Mouse (Mus musculus) heart, embryonic 14.5 days (tissue): ENCODE data around the gene Zfp488. TPM values are rescaled to one million over a fixed set of nuclear protein-coding genes. Genes with fewer than 3 reads are reported as not detected.

ENCODE experiments used
- ATAC-seq: fragments of 200-750 bp; cut with Nextera tagmentation; 2 replicates; pipeline ENCODE4 v1.8.0; 2017; ENCODE audit warnings: low read depth, moderate TSS enrichment; ENCODE audit not compliant: insufficient number of reproducible peaks, insufficient read depth, low FRiP score
- H3K27ac ChIP-seq, 2 experiments: fragments of 200-500 bp in 1 of 2; fragments of 300-500 bp in 1 of 2; sonication (generic) in 1 of 2; replicated peaks in 1 of 2; 2 replicates each; pipeline ENCODE4 v1.5.1; 2012 to 2014; ENCODE audit warnings: low read depth in 2 of 2, low read length in 2 of 2, control low read depth in 1 of 2, mild to moderate bottlenecking in 1 of 2, mixed read lengths in 1 of 2; ENCODE audit not compliant: control insufficient read depth in 1 of 2, insufficient read depth in 1 of 2
- H3K27me3 ChIP-seq: fragments of 300-500 bp; sonication (generic); 2 replicates; pipeline ENCODE4 v1.6.1; 2014; ENCODE audit warnings: mild to moderate bottlenecking, low read length, control low read depth; ENCODE audit not compliant: control insufficient read depth, insufficient read depth
- H3K36me3 ChIP-seq: fragments of 300-500 bp; sonication (generic); 2 replicates; pipeline ENCODE4 v1.6.1; 2014; ENCODE audit warnings: mild to moderate bottlenecking, control low read depth, low read length, mixed read lengths; ENCODE audit not compliant: control insufficient read depth, insufficient read depth
- H3K4me1 ChIP-seq, 2 experiments: fragments of 200-500 bp in 1 of 2; fragments of 300-500 bp in 1 of 2; sonication (generic) in 1 of 2; 2 replicates each; pipeline ENCODE4 v1.6.1; 2012 to 2014; ENCODE audit warnings: low read length in 2 of 2, control low read depth in 1 of 2, mixed read lengths in 1 of 2; ENCODE audit not compliant: control insufficient read depth in 2 of 2, insufficient read depth in 2 of 2
- H3K4me2 ChIP-seq: fragments of 300-500 bp; sonication (generic); 2 replicates; pipeline ENCODE4 v1.6.1; 2014; ENCODE audit warnings: mild to moderate bottlenecking, low read length
- H3K4me3 ChIP-seq, 2 experiments: fragments of 200-500 bp in 1 of 2; fragments of 300-500 bp in 1 of 2; sonication (generic) in 1 of 2; 2 replicates each; pipeline ENCODE4 v1.5.1; 2012 to 2014; ENCODE audit warnings: low read length in 2 of 2, mild to moderate bottlenecking in 2 of 2, control low read depth in 1 of 2, low read depth in 1 of 2, moderate library complexity in 1 of 2; ENCODE audit not compliant: control insufficient read depth in 1 of 2, insufficient read depth in 1 of 2
- H3K9ac ChIP-seq: fragments of 300-500 bp; sonication (generic); 2 replicates; pipeline ENCODE4 v1.6.1; 2014; ENCODE audit warnings: mild to moderate bottlenecking, low read length
- H3K9me3 ChIP-seq: fragments of 300-500 bp; sonication (generic); 2 replicates; pipeline ENCODE4 v1.6.1; 2016; ENCODE audit warnings: low read length, control low read depth; ENCODE audit not compliant: control insufficient read depth
- WGBS: fragments of 180-500 bp; shearing (Covaris S2); extraction: QIAGEN DNeasy Blood & Tissue Kit; methylation state at CpG from one replicate; pipeline ENCODE4 v1.1.7; 2014; 5-methylcytosine and 5-hydroxymethylcytosine counted together
- polyA plus RNA-seq: library from polyadenylated mRNA; unstranded; fragments of >200 nt; fragmentation: Nextera tagmentation; extraction: Ambion mirVana; gene quantifications from 2 replicates; pipeline ENCODE4 v1.2.1, GENCODE M21; 2014

The Zfp488 gene
- polyA plus RNA-seq, 1 experiment from 2014 or later, result not detected

DNA sequence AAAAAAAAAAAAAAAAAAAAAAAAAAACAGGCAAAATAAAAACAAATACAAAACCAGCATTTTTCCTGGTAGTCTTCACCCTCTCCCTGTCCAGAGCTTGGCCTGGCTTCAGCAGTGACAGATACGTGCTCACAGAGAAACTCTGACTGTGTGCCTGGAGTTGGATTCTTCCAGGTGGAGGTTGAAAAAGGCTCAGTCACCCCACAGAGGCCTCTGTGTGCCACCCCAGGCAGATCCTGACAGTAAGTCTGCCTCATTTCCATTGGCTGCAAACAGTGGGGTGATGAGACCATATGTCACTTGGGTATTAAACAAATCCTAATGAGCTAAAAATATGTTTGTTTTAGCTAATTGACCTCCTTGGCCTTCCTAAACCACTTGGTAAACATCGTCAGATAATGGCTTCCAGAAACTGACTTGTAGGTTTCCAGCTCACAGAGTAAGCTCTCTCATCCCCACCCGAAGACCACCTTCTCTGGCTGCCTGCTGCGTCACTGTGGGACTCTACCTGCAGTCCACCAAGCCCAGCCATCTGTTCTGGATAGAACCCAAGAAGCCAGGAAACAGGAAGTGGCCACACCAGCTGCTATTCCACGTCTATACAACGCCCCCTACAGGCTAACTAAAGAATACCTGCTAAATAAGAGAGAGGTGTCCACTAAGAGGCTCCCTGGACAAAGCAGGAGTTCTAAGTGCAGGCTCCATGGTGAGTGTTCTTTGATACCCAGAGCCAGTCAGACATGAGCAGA is 26.2 kb downstream of the Zfp488 start:
- no peak for ATAC-seq
- no peak overlapping the region for H3K27ac ChIP-seq
- H3K4me3 ChIP-seq, result no peak overlapping the region
- WGBS, result 45% methylated on average over 6 of the region's 6 CpGs
- H3K36me3 ChIP-seq, result no peaks in the 10 kb centered on the region
- H3K9me3 ChIP-seq, result no peaks in the 10 kb centered on the region
- no peak overlapping the region for H3K9ac ChIP-seq
- no peaks in the 10 kb centered on the region for H3K4me1 ChIP-seq
- H3K4me2 ChIP-seq, result no peak overlapping the region
- H3K27me3 ChIP-seq, result no peaks in the 10 kb centered on the region

DNA sequence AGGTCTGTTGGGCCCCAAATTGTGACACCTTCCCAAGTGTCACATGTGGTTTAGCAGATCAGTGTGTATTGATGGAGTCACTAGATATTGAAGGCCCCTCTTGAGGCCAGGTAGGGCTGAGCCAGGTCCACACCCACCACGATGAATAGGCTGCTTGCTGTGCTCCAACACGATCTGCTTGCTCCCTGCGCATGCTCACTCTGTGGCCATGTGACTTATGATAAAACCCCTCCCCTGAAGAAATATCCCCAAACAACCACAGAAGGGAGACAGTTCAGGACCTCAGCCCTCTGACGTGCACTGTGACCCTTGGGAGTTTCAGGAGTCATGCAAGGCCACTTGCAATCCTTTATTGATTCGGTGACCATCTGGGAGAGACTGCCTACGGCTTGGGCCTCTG is 32.4 kb downstream of the Zfp488 start:
- Histone ChIP-seq H3K27ac (no peak overlapping the region), H3K4me3 (no peak overlapping the region), H3K36me3 (no peaks in the 10 kb centered on the region), H3K9me3 (no peaks in the 10 kb centered on the region), H3K27me3 (no peaks in the 10 kb centered on the region), H3K9ac (no peak overlapping the region), H3K4me1 (peaks cover 3 to 5% of the 10 kb centered on the region in 2 experiments; a peak in 2 of 4 replicates), H3K4me2 (no peak overlapping the region)
- ATAC-seq, result no peak
- WGBS, result 70% methylated on average over 6 of the region's 6 CpGs

DNA sequence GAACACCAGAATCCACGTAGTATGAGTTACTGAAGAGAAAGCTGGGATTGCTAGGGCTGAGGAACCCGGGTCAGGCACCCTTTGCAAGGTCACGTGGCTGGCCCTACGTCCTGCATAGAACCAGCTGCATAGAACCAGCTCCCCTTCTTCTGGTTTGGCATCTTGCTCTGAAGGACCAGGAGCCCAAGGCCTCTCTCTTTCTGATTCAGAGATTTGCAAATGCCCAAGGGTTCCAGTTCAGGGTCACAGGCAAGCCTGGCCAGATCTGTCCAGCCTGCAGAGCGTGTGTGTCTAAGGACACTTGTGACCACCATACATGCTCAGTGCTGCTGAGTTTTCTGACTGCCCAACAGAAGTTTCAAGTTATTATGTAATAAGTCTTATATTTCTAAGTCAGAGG is 36.3 kb downstream of the Zfp488 start:
- Histone ChIP-seq H3K4me3 (no peak overlapping the region), H3K36me3 (no peaks in the 10 kb centered on the region), H3K27ac (no peak overlapping the region), H3K9ac (no peak overlapping the region), H3K9me3 (no peaks in the 10 kb centered on the region), H3K4me1 (peaks cover 6 to 10% of the 10 kb centered on the region in 2 experiments; a peak in 2 of 4 replicates), H3K4me2 (no peak overlapping the region), H3K27me3 (peaks cover 4% of the 10 kb centered on the region; the same call in 1 of the 2 replicates)
- ATAC-seq, result no peak
- 73% methylated on average over 5 of the region's 5 CpGs for WGBS

DNA sequence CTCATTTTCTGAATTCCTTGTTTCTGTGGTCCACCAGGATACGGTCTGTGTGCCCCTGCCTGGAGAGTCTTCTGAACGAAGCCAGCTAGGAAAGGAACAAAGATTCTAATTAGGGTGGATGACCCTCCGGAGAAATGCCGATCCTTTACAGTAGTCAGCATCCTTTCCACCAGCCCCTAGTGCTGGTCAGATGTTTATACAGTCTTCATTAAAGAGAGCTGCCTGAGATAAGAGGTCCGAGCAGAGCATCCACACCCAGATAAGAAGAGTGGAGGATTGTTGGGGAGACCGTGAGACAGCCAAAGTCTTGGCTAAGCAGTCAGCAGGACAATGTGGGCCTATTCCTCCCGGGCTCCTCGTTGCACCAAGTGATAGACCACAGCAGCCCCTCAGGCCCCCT is 37.8 kb downstream of the Zfp488 start, which contains the start of gene Gdf2:
Gdf2 (plus strand) TSS at position 301 of the 400 bp plus-strand sequence.
- no peak within 1 kb of the TSS for H3K9ac ChIP-seq
- peaks cover 6 to 10% of the 10 kb centered on the region in 2 experiments; a peak in 2 of 4 replicates for H3K4me1 ChIP-seq
- H3K36me3 ChIP-seq, result no peaks in the 10 kb centered on the region
- peak; percentile 33; the same call in 1 of the 2 replicates for ATAC-seq
- 12% methylated on average over 8 of the region's 8 CpGs for WGBS
- H3K9me3 ChIP-seq, result no peaks in the 10 kb centered on the region
- H3K27ac ChIP-seq, result no peak within 1 kb of the TSS
- H3K4me2 ChIP-seq, result 0 out of 2 replicates have a peak within 1 kb of the TSS, but pooled peaks have one; percentile 8
- no peak within 1 kb of the TSS for H3K4me3 ChIP-seq
- peaks cover 4% of the 10 kb centered on the region; the same call in 1 of the 2 replicates for H3K27me3 ChIP-seq

DNA sequence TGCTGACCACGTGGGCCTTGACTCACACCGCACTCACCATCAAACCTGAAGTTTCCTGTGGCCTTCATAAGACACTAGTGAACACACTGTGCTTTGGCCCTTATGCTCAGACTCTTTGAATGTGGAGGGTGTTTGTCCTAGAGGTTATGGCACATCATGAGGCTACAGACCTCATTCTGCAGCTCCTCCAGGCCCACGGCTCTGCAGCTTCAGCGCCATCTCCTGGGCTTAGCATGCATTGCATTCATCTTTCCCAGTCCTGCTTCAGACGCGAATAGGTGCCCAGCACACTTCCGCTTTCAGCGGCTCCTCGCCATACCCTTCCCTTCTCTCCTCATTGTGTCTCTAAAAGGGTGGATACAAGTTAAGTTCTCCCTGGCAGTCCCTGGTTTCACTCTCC is 39.4 kb downstream of the Zfp488 start:
- Histone ChIP-seq H3K9ac (no peak overlapping the region), H3K27me3 (peaks cover 4% of the 10 kb centered on the region; the same call in 1 of the 2 replicates), H3K4me1 (peaks cover 6 to 10% of the 10 kb centered on the region in 2 experiments; a peak in 2 of 4 replicates), H3K36me3 (no peaks in the 10 kb centered on the region), H3K4me2 (peak overlapping the region; percentile 60), H3K4me3 (peak overlapping the region; percentile 15 to 24; a peak in 1 of 4 replicates), H3K27ac (no peak overlapping the region), H3K9me3 (no peaks in the 10 kb centered on the region)
- no peak for ATAC-seq
- WGBS, result 24% methylated on average over 9 of the region's 9 CpGs

DNA sequence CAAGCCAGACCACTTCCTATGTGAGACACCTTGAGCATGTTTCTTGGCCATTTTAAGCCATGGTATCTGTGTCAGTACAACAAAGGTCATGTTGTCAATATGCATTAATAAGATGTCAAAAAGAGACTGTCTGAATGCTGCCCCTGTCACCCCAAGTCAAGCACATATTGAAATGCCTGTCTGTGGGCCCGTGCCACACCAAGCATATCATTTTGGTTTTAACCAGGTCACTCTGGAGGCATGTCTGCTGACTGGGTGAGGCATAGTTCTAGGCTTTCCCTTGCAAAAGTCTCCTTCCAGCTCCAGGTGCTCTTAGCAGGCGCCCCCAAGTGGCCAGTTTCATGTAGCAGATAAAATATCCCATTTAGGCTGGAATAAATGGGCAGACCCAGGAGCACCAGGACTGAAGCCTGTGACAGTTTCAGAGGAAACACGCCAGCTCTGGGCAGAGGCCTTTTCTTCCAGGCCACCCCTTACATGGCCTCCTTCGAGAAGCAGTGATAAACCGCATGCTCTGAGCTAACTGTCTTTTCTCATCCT is 44.7 kb downstream of the Zfp488 start:
- Histone ChIP-seq H3K9me3 (no peaks in the 10 kb centered on the region), H3K4me1 (no peaks in the 10 kb centered on the region), H3K4me2 (no peak overlapping the region), H3K9ac (no peak overlapping the region), H3K27ac (no peak overlapping the region), H3K4me3 (no peak overlapping the region), H3K36me3 (no peaks in the 10 kb centered on the region), H3K27me3 (peaks cover 44% of the 10 kb centered on the region)
- ATAC-seq, result no peak
- 37% methylated on average over 5 of the region's 5 CpGs for WGBS

DNA sequence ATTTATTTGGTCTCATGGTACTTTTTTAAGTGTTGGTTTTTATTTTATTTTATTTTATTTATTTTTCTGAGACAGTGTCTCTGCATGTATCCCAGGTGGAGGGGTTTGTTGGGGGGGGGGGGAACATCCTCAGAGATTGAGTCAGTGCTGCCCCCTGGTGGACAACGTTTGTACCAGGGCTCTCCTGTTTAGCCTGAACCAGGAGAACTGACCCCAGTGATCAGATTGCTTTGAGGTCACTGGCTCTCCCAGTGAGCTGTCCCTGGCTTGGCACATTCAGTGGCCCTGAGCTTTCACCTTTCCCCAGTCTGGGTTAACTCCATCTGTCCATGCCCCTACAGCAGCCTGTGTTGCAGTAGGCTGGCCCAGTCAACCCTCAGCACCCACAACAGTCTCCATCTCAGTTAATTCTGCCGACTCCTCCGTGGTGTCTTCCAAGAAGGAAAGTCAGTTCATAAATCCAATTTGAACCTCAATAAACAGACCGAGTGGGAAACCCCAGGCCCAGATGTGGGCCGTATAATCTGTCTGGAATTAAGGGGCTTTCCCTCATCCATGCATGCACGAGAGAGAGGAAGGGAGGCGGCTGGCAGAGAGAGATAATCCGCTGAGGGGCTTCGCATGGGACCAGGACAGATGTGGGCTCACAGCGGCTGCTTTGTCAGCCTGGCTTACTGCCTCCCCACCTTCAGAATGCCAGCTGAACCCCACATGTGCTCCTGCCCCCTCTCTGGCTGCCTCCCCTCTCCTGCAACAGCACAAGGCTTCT is 45.4 kb downstream of the Zfp488 start:
- 57% methylated on average over 10 of the region's 10 CpGs for WGBS
- no peak overlapping the region for H3K9ac ChIP-seq
- no peak overlapping the region for H3K4me3 ChIP-seq
- H3K27me3 ChIP-seq, result peaks cover 51% of the 10 kb centered on the region
- H3K9me3 ChIP-seq, result no peaks in the 10 kb centered on the region
- H3K4me1 ChIP-seq, result no peaks in the 10 kb centered on the region
- no peaks in the 10 kb centered on the region for H3K36me3 ChIP-seq
- no peak for ATAC-seq
- H3K27ac ChIP-seq, result no peak overlapping the region
- H3K4me2 ChIP-seq, result no peak overlapping the region
